Mouse (Mus musculus) heart, postnatal 36 days (tissue): ENCODE results near the gene Tubg1. TPM values are rescaled to one million over a fixed set of nuclear protein-coding genes. Genes with fewer than 3 reads are reported as not detected.

Source experiments
- DNase-seq, 2 experiments: peaks; one replicate each; pipeline ENCODE4 v3.0.0; 2021 to 2022
- intact Hi-C: fragments of 180-260 bp; cut with DNase I; formaldehyde crosslinking; loops from one replicate; pipeline ENCODE4 v1.15.1; 2025
- microRNA-seq, 2 experiments: library from miRNA; unstranded; fragments of <30 nt; microRNA quantifications; one replicate each; pipeline ENCODE4 v1.2.0; 2021; ENCODE audit warnings: borderline number of aligned reads in 2 of 2
- total RNA-seq, 2 experiments: library from RNA; stranded (reverse); gene quantifications; 2 replicates each; pipeline ENCODE4 v1.2.3; 2021

Tubg1 gene
- total RNA-seq, 2 experiments from 2014 or later, result 23.2 to 24.1 TPM

DNA sequence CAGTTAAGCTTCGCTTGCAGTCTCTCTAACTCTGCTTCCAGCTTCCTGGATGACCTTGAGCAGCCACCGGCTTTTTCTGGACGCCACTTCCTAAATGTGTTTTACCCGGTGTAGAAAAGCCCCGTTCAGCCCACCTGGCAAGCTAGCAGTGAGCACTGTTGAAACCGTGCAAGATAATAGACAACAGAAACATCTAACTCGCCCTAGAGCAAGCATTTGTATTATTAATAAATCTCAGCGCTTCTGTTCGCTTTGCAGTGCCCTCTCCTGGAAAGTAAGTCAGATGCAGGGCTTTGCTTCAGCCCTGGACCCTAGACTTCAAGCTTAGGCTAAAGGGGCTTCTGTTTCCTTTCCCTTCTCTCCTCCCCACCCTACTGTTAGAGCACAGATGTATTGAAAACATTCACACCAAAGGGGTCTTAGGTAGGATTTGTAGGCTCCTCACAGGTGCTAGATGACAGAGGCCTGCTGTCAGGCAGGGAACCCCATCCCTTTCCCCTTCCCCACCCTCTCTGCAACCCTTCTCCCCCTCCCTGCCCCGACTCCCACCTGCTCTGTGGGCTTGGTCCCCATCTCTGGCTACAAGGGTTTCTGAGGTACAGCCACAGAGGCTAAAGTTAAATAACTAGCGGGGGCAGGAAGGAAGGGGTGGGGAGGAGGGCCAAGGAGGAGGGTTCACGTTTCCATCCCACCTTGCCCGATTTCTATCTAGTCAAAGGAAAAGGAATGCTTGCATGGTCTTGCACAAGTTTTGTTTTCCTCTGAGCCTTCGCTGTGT lies 55.3 kb downstream of the Tubg1 start, which contains the start of gene Ccr10:
Gene Ccr10 (minus strand): TSS at position 593 of the 778 bp plus-strand sequence.
- intact Hi-C loops, result loop anchor here (5.0 kb wide), 1 partner anchor 208 kb away; no protein-coding TSS in a partner anchor
- DNase-seq, result no peak

DNA sequence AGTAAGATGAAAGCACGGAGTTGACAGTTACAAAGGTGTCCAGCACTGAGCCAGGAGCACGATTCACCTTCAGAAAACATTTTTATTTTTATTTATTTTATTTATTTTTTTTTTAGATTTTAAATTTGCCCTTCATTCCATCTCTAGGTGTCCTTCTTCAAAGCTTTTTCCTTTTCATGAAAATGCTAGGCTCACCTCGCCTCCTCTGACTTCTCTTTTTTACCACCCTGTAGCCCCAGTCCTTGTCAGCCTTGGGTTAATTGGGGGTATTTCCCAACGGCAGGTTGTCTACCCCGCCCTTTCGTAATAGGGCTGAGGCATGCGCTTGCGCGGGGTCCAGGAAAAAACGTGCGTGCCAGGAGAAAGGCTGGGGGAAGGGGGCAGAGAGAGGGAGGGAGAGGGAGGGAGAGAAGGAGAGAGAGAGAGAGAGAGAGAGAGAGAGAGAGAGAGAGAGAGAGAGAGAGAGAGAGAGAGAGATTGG lies 55.9 kb downstream of the Tubg1 start:
- no peak for DNase-seq
- intact Hi-C loops, result no loop called here

Small RNA genes within 50 kb of the gene (microRNA-seq; reads per million reads assigned to microRNA genes)
- 0 reads per million in 2 experiments for gene Gm27626

Other genes with a start within 250 kb of the Tubg1 start
- gene Stat3, start 180.4 kb upstream of the Tubg1 start, total RNA-seq, result 10 to 100 TPM; 93.5 to 93.9 TPM
- gene Cavin1, start 149.1 kb upstream of the Tubg1 start, total RNA-seq, result 100 to 1,000 TPM; 239 to 258 TPM
- gene Atp6v0a1, start 110.5 kb upstream of the Tubg1 start, total RNA-seq, result 10 to 100 TPM; 76.8 to 88.5 TPM
- 10 to 100 TPM in 1 of 2 experiments, 1 to 10 TPM in 1; 9.1 to 10.1 TPM for gene Naglu, start 49.9 kb upstream of the Tubg1 start, total RNA-seq
- gene Hsd17b1, start 41.5 kb upstream of the Tubg1 start, total RNA-seq, result under 1 TPM; 0.46 to 0.58 TPM
- 10 to 100 TPM; 17.2 to 18.8 TPM for gene Coasy, start 37.4 kb upstream of the Tubg1 start, total RNA-seq
- gene Mlx, start 32.7 kb upstream of the Tubg1 start, total RNA-seq, result 10 to 100 TPM; 18.8 to 23.1 TPM
- gene Psmc3ip, start 24.5 kb upstream of the Tubg1 start, total RNA-seq, result 1 to 10 TPM; 1.9 to 4.1 TPM
- 10 to 100 TPM; 34.2 to 36.3 TPM for gene Retreg3, start within 50 bp of the Tubg1 start, total RNA-seq
- gene Tubg2, start 36.0 kb downstream of the Tubg1 start, total RNA-seq, result 1 to 10 TPM; 3.7 to 3.9 TPM
- 1 to 10 TPM; 1.5 to 1.7 TPM for gene Cntnap1, start 50.6 kb downstream of the Tubg1 start, total RNA-seq
- 10 to 100 TPM; 25.0 to 27.7 TPM for gene Plekhh3, start 51.4 kb downstream of the Tubg1 start, total RNA-seq
- under 1 TPM in 1 of 2 experiments, not detected in 1; 0.24 TPM for gene Ccr10, start 55.5 kb downstream of the Tubg1 start, total RNA-seq
- gene Ezh1, start 106.5 kb downstream of the Tubg1 start, total RNA-seq, result 10 to 100 TPM; 34.8 to 36.7 TPM
- 100 to 1,000 TPM in 1 of 2 experiments, 10 to 100 TPM in 1; 88.9 to 132 TPM for gene Ramp2, start 126.1 kb downstream of the Tubg1 start, total RNA-seq
- 10 to 100 TPM; 84.6 to 95.8 TPM for gene Vps25, start 133.8 kb downstream of the Tubg1 start, total RNA-seq
- gene Wnk4, start 140.6 kb downstream of the Tubg1 start, total RNA-seq, result 10 to 100 TPM; 18.5 to 19.8 TPM
- gene Cntd1, start 159.1 kb downstream of the Tubg1 start, total RNA-seq, result under 1 TPM; 0.11 to 0.35 TPM
- gene Coa3, start 159.2 kb downstream of the Tubg1 start, total RNA-seq, result 10 to 100 TPM; 90.1 to 92.7 TPM
- gene Becn1, start 182.3 kb downstream of the Tubg1 start, total RNA-seq, result 10 to 100 TPM; 88.6 to 98.7 TPM
- 10 to 100 TPM; 73.9 to 85.2 TPM for gene Psme3, start 196.3 kb downstream of the Tubg1 start, total RNA-seq
- 1 to 10 TPM; 1.8 to 2.2 TPM for gene Aoc2, start 205.1 kb downstream of the Tubg1 start, total RNA-seq
- 10 to 100 TPM; 13.5 to 16.7 TPM for gene Aoc3, start 210.7 kb downstream of the Tubg1 start, total RNA-seq
- gene G6pc, start 247.6 kb downstream of the Tubg1 start, total RNA-seq, result not detected